Mouse (Mus musculus) common myeloid progenitor, adult 5-6 weeks (primary cell): ENCODE data around the gene Exosc7. TPM values are rescaled to one million over a fixed set of nuclear protein-coding genes. Genes with fewer than 3 reads are reported as not detected.

Experiments
- ATAC-seq: replicated peaks from 2 replicates; pipeline ENCODE4 v1.8.0; 2016; ENCODE audit warnings: low read depth, mild to moderate bottlenecking, moderate TSS enrichment, inconsistent platforms; ENCODE audit not compliant: poor library complexity, severe bottlenecking
- total RNA-seq: library from RNA; stranded (forward); fragments of 200-1000, 187-1606 nt; gene quantifications from 2 replicates; pipeline ENCODE4 v1.2.3, GENCODE M21; 2017

Gene Exosc7
- total RNA-seq, 1 experiment from 2014 or later = 104 TPM

DNA sequence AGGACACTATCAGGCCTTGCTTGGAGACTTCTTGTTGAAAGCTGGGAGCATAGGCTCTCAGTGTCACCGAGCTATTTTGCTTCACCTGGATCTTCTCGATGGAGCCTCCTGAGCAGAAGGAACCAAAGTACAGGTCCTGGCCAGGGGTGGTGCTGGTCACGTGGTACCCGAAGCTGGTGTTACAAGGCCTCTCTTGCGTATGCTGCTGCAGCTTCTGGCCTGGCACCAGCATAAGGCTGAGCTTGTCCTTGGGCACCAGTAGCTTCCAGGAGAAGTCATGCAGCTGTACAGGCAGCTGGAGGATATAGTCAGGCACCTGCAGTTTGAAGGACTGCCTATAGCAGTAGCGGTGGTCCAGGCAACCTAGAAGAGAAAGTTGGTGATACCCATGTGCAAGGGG, 67.0 kb downstream of the Exosc7 start:
- no peak for ATAC-seq

DNA sequence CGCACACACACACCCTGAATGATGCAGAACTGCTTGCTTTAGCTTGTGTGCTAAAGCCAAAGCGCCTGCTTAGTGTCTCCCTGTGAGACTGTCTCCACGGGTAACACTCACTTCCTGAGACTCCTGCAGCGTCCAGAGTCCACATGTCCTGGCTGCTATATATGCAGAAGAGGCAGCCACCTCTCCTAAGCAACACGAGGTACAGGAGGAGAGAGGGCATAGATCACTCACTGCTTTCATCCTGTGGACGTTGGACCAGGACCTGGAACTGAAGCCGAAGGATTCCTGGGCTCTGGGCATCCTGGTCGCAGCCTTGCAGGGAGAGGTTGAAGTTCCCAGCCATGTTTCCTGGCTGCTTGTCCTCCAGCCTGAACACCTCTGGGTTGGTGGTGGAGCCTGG, 70.2 kb downstream of the Exosc7 start:
- ATAC-seq = no peak

DNA sequence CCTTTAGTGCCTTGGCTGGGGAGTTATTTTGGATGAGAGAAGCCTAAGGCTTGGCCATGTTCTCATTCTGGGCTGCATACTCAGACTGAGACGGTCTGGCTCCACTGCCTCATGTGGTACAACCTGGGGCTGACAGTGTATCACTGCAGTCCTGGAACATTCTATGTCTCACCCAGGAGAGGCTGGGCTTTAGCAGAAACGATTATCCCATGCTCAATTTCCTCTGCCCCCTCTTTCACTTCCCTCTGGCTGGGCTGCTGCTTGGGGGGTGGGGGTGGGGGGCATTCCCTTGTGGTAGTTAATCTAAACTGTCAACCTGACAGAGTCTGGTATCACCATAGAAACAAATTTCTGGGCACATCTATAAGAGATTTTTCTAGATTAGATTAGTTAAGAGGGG, 72.5 kb downstream of the Exosc7 start:
- ATAC-seq = peak; percentile 69

Other genes starting within 250 kb of the Exosc7 start
- 61.1 and 81.9 TPM in 2 replicates for gene Zfp445, start 247.2 kb upstream of the Exosc7 start, total RNA-seq
- 3.7 and 5.4 TPM in 2 replicates for gene Zkscan7, start 227.5 kb upstream of the Exosc7 start, total RNA-seq
- 3.2 TPM in 1 of 2 replicates, not detected in the other for gene Zfp105, start 190.1 kb upstream of the Exosc7 start, total RNA-seq
- gene 1110059G10Rik, start 162.2 kb upstream of the Exosc7 start, total RNA-seq = 23.9 and 24.3 TPM in 2 replicates
- 249 and 348 TPM in 2 replicates for gene Kif15, start 162.2 kb upstream of the Exosc7 start, total RNA-seq
- gene Tmem42, start 91.9 kb upstream of the Exosc7 start, total RNA-seq = 10.7 and 11.3 TPM in 2 replicates
- gene Tgm4, start 78.5 kb upstream of the Exosc7 start, total RNA-seq = 0.09 TPM in 1 of 2 replicates, not detected in the other
- gene Zdhhc3, start within 50 bp of the Exosc7 start, total RNA-seq = 43.1 and 45.2 TPM in 2 replicates
- 2.1 TPM in 1 of 2 replicates, not detected in the other for gene Clec3b, start 37.7 kb downstream of the Exosc7 start, total RNA-seq
- gene Cdcp1, start 102.8 kb downstream of the Exosc7 start, total RNA-seq = 0.27 and 0.39 TPM in 2 replicates
- 1.6 and 1.8 TPM in 2 replicates for gene Tmem158, start 147.5 kb downstream of the Exosc7 start, total RNA-seq